Mouse (Mus musculus) neural tube, embryonic 15.5 days (tissue): Measurements from ENCODE around the gene Large2. TPM values are rescaled to one million over a fixed set of nuclear protein-coding genes. Genes with fewer than 3 reads are reported as not detected.

ENCODE experiments used
- ATAC-seq: fragments of 200-750 bp; cut with Nextera tagmentation; 2 replicates; pipeline ENCODE4 v1.8.0; 2017; ENCODE audit warnings: mild to moderate bottlenecking, moderate TSS enrichment, moderate library complexity; ENCODE audit not compliant: low FRiP score
- H3K27ac ChIP-seq: fragments of 300-500 bp; sonication (generic); replicated peaks from 2 replicates; pipeline ENCODE4 v1.5.1; 2015; ENCODE audit warnings: mild to moderate bottlenecking, inconsistent platforms
- H3K27me3 ChIP-seq: fragments of 300-500 bp; sonication (generic); replicated peaks from 2 replicates; pipeline ENCODE4 v1.6.1; 2015; ENCODE audit warnings: inconsistent platforms
- H3K36me3 ChIP-seq: fragments of 300-500 bp; sonication (generic); 2 replicates; pipeline ENCODE4 v1.6.1; 2015; ENCODE audit warnings: inconsistent platforms
- H3K4me1 ChIP-seq: fragments of 300-500 bp; sonication (generic); 2 replicates; pipeline ENCODE4 v1.6.1; 2015; ENCODE audit warnings: inconsistent platforms
- H3K4me2 ChIP-seq: fragments of 300-500 bp; sonication (generic); 2 replicates; pipeline ENCODE4 v1.6.1; 2015; ENCODE audit warnings: inconsistent platforms, mild to moderate bottlenecking, moderate library complexity
- H3K4me3 ChIP-seq: fragments of 300-500 bp; sonication (generic); replicated peaks from 2 replicates; pipeline ENCODE4 v1.5.1; 2015; ENCODE audit warnings: mild to moderate bottlenecking, inconsistent platforms
- H3K9ac ChIP-seq: fragments of 300-500 bp; sonication (generic); replicated peaks from 2 replicates; pipeline ENCODE4 v1.6.1; 2015; ENCODE audit warnings: mild to moderate bottlenecking, inconsistent platforms
- H3K9me3 ChIP-seq: fragments of 300-500 bp; sonication (generic); replicated peaks from 2 replicates; pipeline ENCODE4 v1.6.1; 2016; ENCODE audit warnings: inconsistent platforms
- WGBS: fragments of 180-500 bp; shearing (Covaris S2); methylation state at CpG from one replicate; pipeline ENCODE4 v1.1.7; 2015; ENCODE audit warnings: mixed read lengths; 5-methylcytosine and 5-hydroxymethylcytosine counted together
- polyA plus RNA-seq: library from polyadenylated mRNA; unstranded; fragments of >200 nt; fragmentation: Nextera tagmentation; extraction: Ambion mirVana; gene quantifications from 2 replicates; pipeline ENCODE4 v1.2.1, GENCODE M21; 2015

Large2 gene
- polyA plus RNA-seq, 1 experiment from 2014 or later: 0.95 TPM

- peak overlapping the region; percentile 54 for H3K27ac ChIP-seq
- ATAC-seq: peak; percentile 54; the same call in 1 of the 2 replicates
Measured at GRCm38 (mm10) chr2:92349589-92350425, 24.9 kb downstream of the Large2 start.

GRCm38 (mm10) chr2:92347191-92347590, 27.5 kb downstream of the Large2 start:
- Histone ChIP-seq H3K36me3 (peaks cover 51% of the 10 kb centered on the region), H3K27me3 (no peaks in the 10 kb centered on the region), H3K27ac (no peak overlapping the region), H3K4me2 (no peak overlapping the region), H3K4me3 (no peak overlapping the region), H3K9me3 (no peaks in the 10 kb centered on the region), H3K9ac (no peak overlapping the region), H3K4me1 (peaks cover 21% of the 10 kb centered on the region)
- ATAC-seq: no peak
- 87% methylated on average over 2 of the region's 2 CpGs for WGBS

More at GRCm38 (mm10) chr2:92349589-92350425, 24.9 kb downstream of the Large2 start:
- peaks cover 53% of the 10 kb centered on the region for H3K36me3 ChIP-seq
- H3K9ac ChIP-seq: no peak overlapping the region
- H3K4me2 ChIP-seq: no peak overlapping the region
- 68% methylated on average over 6 of the region's 6 CpGs for WGBS
- H3K4me3 ChIP-seq: no peak overlapping the region
- peaks cover 25% of the 10 kb centered on the region for H3K4me1 ChIP-seq
- no peaks in the 10 kb centered on the region for H3K27me3 ChIP-seq
- no peaks in the 10 kb centered on the region for H3K9me3 ChIP-seq

- Histone ChIP-seq H3K27me3 (no peaks in the 10 kb centered on the region), H3K4me1 (no peaks in the 10 kb centered on the region), H3K9me3 (no peaks in the 10 kb centered on the region), H3K9ac (no peak overlapping the region), H3K4me2 (no peak overlapping the region), H3K36me3 (peaks cover 24% of the 10 kb centered on the region), H3K27ac (no peak overlapping the region), H3K4me3 (no peak overlapping the region)
- no peak for ATAC-seq
Measured at GRCm38 (mm10) chr2:92342418-92342817, 32.3 kb downstream of the Large2 start.

GRCm38 (mm10) chr2:92331871-92332270, 42.8 kb downstream of the Large2 start:
- peaks cover 54% of the 10 kb centered on the region for H3K36me3 ChIP-seq
- no peaks in the 10 kb centered on the region for H3K4me1 ChIP-seq
- no peak overlapping the region for H3K9ac ChIP-seq
- ATAC-seq: no peak
- WGBS: 97% methylated on average over 2 of the region's 2 CpGs
- no peak overlapping the region for H3K4me3 ChIP-seq
- H3K4me2 ChIP-seq: no peak overlapping the region
- H3K27me3 ChIP-seq: no peaks in the 10 kb centered on the region
- H3K9me3 ChIP-seq: no peaks in the 10 kb centered on the region
- H3K27ac ChIP-seq: no peak overlapping the region

GRCm38 (mm10) chr2:92331410-92331809, 43.3 kb downstream of the Large2 start:
- H3K4me1 ChIP-seq: no peaks in the 10 kb centered on the region
- no peaks in the 10 kb centered on the region for H3K27me3 ChIP-seq
- no peaks in the 10 kb centered on the region for H3K9me3 ChIP-seq
- no peak overlapping the region for H3K4me3 ChIP-seq
- H3K9ac ChIP-seq: no peak overlapping the region
- ATAC-seq: no peak
- 81% methylated on average over 2 of the region's 2 CpGs for WGBS
- H3K36me3 ChIP-seq: peaks cover 54% of the 10 kb centered on the region
- no peak overlapping the region for H3K27ac ChIP-seq
- H3K4me2 ChIP-seq: no peak overlapping the region

GRCm38 (mm10) chr2:92330840-92331239, 43.8 kb downstream of the Large2 start:
- no peak for ATAC-seq
- Histone ChIP-seq H3K27ac (no peak overlapping the region), H3K36me3 (peaks cover 54% of the 10 kb centered on the region), H3K9me3 (no peaks in the 10 kb centered on the region), H3K4me2 (no peak overlapping the region), H3K4me1 (no peaks in the 10 kb centered on the region), H3K9ac (no peak overlapping the region), H3K27me3 (no peaks in the 10 kb centered on the region), H3K4me3 (no peak overlapping the region)
- WGBS: 50% methylated on average over 2 of the region's 2 CpGs

GRCm38 (mm10) chr2:92328206-92328605, 46.5 kb downstream of the Large2 start:
- Histone ChIP-seq H3K36me3 (peaks cover 42% of the 10 kb centered on the region), H3K9me3 (no peaks in the 10 kb centered on the region), H3K27ac (no peak overlapping the region), H3K27me3 (no peaks in the 10 kb centered on the region), H3K4me1 (no peaks in the 10 kb centered on the region), H3K9ac (no peak overlapping the region), H3K4me2 (no peak overlapping the region), H3K4me3 (no peak overlapping the region)
- ATAC-seq: no peak
- WGBS: 94% methylated on average over 8 of the region's 8 CpGs

- Histone ChIP-seq H3K27me3 (no peaks in the 10 kb centered on the region), H3K9ac (no peak overlapping the region), H3K27ac (no peak overlapping the region), H3K4me1 (no peaks in the 10 kb centered on the region), H3K36me3 (peaks cover 40% of the 10 kb centered on the region), H3K4me3 (no peak overlapping the region), H3K9me3 (no peaks in the 10 kb centered on the region), H3K4me2 (no peak overlapping the region)
- WGBS: 93% methylated on average over 4 of the region's 4 CpGs
- no peak for ATAC-seq
Measured at GRCm38 (mm10) chr2:92327601-92328000, 47.1 kb downstream of the Large2 start.

GRCm38 (mm10) chr2:92326221-92326620, 48.4 kb downstream of the Large2 start:
- peaks cover 43% of the 10 kb centered on the region for H3K36me3 ChIP-seq
- H3K4me1 ChIP-seq: no peaks in the 10 kb centered on the region
- no peak for ATAC-seq

GRCm38 (mm10) chr2:92325676-92326075, 49.0 kb downstream of the Large2 start:
- no peak for ATAC-seq
- no peak overlapping the region for H3K4me3 ChIP-seq
- H3K27me3 ChIP-seq: no peaks in the 10 kb centered on the region
- H3K4me1 ChIP-seq: no peaks in the 10 kb centered on the region
- 84% methylated on average over 7 of the region's 7 CpGs for WGBS
- H3K27ac ChIP-seq: no peak overlapping the region
- H3K9me3 ChIP-seq: no peaks in the 10 kb centered on the region
- H3K9ac ChIP-seq: no peak overlapping the region
- H3K4me2 ChIP-seq: no peak overlapping the region
- H3K36me3 ChIP-seq: peaks cover 40% of the 10 kb centered on the region

More at GRCm38 (mm10) chr2:92326221-92326620, 48.4 kb downstream of the Large2 start:
- 64% methylated on average over 1 of the region's 1 CpGs for WGBS
- Histone ChIP-seq H3K9me3 (no peaks in the 10 kb centered on the region), H3K27ac (no peak overlapping the region), H3K4me2 (no peak overlapping the region), H3K9ac (no peak overlapping the region), H3K27me3 (no peaks in the 10 kb centered on the region), H3K4me3 (no peak overlapping the region)

- Histone ChIP-seq H3K4me2 (no peak overlapping the region), H3K4me1 (no peaks in the 10 kb centered on the region), H3K36me3 (peaks cover 24% of the 10 kb centered on the region), H3K9ac (no peak overlapping the region), H3K27ac (no peak overlapping the region), H3K27me3 (no peaks in the 10 kb centered on the region), H3K4me3 (no peak overlapping the region), H3K9me3 (no peaks in the 10 kb centered on the region)
- 89% methylated on average over 2 of the region's 2 CpGs for WGBS
- no peak for ATAC-seq
Measured at GRCm38 (mm10) chr2:92322669-92323068, 52.0 kb downstream of the Large2 start.

GRCm38 (mm10) chr2:92317228-92317627, 57.4 kb downstream of the Large2 start:
- WGBS: 90% methylated on average over 5 of the region's 5 CpGs
- H3K27ac ChIP-seq: no peak overlapping the region
- peaks cover 8% of the 10 kb centered on the region; the same call in 1 of the 2 replicates for H3K36me3 ChIP-seq
- H3K9me3 ChIP-seq: no peaks in the 10 kb centered on the region
- no peaks in the 10 kb centered on the region for H3K4me1 ChIP-seq
- no peak overlapping the region for H3K4me3 ChIP-seq
- H3K27me3 ChIP-seq: no peaks in the 10 kb centered on the region
- ATAC-seq: no peak
- no peak overlapping the region for H3K9ac ChIP-seq
- H3K4me2 ChIP-seq: no peak overlapping the region
